Mouse (Mus musculus) left cerebral cortex, postnatal 10 days (tissue): ENCODE measurements around the gene Cd276. TPM values are rescaled to one million over a fixed set of nuclear protein-coding genes. Genes with fewer than 3 reads are reported as not detected.

ENCODE experiments used
- total RNA-seq, 2 experiments: library from RNA; stranded (reverse); gene quantifications; 2 replicates each; pipeline ENCODE4 v1.2.3; 2021

Gene Cd276
- total RNA-seq, 2 experiments from 2014 or later: 21.1 to 24.5 TPM

Other genes with a start within 250 kb of the Cd276 start
- 1 to 10 TPM; 3.5 to 3.9 TPM for gene Loxl1, start 242.3 kb downstream of the Cd276 start, total RNA-seq
- not detected for gene Tbc1d21, start 185.0 kb downstream of the Cd276 start, total RNA-seq
- gene Insyn1, start 66.8 kb downstream of the Cd276 start, total RNA-seq: 100 to 1,000 TPM; 126 to 133 TPM
- gene Nptn, start 26.8 kb upstream of the Cd276 start, total RNA-seq: 100 to 1,000 TPM; 810 to 816 TPM
- gene Rec114, start 188.5 kb upstream of the Cd276 start, total RNA-seq: 1 to 10 TPM in 1 of 2 experiments, not detected in 1; 1.5 TPM